Mouse (Mus musculus) thymus, postnatal 36 days (tissue): ENCODE results near the gene Ninj1.
A peak's percentile ranks its signal among the peaks of the same experiment; 100 is the strongest.

Experiments
- DNase-seq, 2 experiments: peaks; one replicate each; pipeline ENCODE4 v3.0.0; 2022; ENCODE audit warnings: mixed read lengths in 2 of 2

Gene Ninj1

GRCm38 (mm10) chr13:49172335-49172734 is 14.9 kb upstream of the Ninj1 start:
- no peak for DNase-seq

DNA sequence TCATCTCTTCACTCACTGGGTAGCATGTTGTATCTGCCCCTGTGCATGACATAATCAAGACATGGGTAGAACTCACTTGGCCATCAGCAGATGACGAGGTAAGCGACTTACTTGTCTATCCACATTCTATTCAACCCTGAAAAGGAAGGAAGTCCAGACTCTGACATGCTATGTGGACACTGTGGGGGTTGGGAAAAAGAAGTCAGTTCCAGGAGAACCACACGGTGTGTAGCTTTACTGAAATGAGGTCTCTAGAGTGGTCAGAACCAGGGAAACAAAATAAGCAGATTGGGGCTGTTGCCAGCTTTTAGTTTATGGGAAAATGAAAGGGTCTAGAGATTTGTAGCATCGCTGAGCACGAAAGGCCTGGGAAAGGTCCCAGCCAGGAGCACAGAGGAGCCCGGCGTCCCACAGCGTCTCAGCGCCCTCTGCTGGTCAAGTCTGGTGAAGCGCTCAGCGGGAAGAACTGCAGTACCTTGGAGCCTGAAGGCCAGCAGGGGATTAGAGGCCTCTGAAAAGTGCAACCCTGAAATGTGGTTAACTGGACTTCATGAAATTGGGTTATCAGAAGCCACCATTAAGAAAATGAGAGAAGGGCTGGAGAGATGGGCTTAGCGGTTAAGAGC is 14.2 kb upstream of the Ninj1 start:
- peak; percentile 73 to 78 for DNase-seq

DNA sequence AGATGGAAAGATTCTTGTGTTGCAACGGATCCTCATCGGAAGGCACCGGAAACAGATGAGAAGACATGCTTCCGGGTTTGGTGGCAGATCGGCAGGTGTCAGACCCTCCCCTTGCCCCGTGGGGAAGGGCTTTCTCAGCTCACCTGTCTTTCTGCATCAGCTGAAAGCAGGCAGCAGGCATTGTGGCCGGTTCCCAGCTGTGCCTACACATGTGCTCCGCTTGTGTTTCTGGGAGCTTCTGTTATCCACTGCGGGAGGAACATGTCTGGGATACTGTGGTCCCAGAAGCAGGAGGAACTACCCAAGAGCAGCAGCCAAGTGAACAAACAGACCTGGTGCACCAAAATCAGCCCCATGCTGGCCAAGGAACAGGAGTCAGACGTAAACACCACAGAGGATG is 11.8 kb upstream of the Ninj1 start:
- no peak for DNase-seq

- DNase-seq: no peak
Observed at GRCm38 (mm10) chr13:49178839-49179585, 8.3 kb upstream of the Ninj1 start.

DNA sequence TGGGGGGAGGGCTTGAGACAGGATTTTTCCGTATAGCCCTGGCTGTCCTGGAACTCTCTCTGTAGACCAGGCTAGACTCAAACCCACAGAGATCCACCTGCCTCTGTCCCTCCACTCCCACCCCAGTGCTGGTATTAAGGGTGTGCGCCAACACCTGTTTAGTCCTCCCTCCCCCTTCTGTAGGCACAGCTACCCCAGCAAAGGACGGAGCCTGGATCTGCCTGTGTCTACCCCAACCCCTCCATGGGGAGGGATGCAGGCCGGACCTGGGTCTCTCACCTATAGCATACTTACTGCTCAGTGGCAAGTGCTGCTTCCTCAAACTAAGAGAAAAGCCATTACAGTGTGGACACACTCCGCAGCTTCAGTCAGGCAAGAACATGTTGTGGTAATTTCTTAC is 7.0 kb upstream of the Ninj1 start:
- no peak for DNase-seq

- no peak for DNase-seq
Observed at GRCm38 (mm10) chr13:49180691-49181090, 6.6 kb upstream of the Ninj1 start.

GRCm38 (mm10) chr13:49181411-49181984 is 5.8 kb upstream of the Ninj1 start:
- DNase-seq: no peak

GRCm38 (mm10) chr13:49183161-49183560 is 4.1 kb upstream of the Ninj1 start:
- no peak for DNase-seq

DNA sequence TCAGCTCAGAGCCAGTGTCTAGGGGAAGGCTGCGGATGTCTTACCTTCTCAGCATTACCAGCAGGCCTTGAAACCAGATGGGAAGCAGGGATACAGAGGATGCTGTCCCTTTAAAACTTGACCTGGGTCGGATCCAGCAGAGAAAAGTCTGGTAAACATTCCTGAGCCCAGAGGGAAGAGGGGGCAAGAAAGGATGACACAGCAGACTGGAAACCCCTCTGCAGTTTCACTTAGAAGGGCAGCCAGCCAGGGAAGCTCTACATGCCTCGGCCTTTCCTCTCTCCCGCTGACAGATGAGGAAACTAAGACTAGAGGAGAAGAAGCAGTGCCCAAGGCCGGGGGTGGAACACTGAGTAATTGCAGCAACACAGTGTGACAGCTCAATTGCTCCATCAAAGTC is 3.6 kb upstream of the Ninj1 start:
- no peak for DNase-seq

DNA sequence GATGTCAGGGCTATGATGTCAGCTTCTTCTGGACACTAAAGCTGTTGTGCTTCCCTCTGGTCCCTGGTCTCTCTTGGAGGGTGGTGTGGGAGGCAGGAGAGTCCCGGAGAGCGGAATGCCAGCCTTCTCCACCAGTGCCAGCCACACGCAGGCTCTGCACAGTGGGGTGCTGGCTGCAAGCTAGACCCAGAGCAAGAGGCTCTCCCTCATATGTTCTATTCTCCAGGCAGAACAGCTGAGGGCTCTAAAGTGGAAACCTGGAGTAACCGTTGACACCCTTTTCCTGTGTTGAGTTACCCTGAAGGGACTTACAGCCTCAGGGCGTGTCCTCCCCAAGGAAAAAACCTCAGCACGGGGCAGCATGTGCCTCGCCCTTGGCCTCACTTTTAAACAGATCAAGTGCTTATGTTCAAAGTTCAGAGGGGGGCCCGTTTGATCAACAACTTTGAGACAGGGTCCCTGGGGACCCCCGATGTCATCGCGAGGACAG is 442 bp upstream of the Ninj1 start:
- DNase-seq: peak in 1 of 2 experiments; percentile 25

GRCm38 (mm10) chr13:49188219-49188965 is 1.1 kb downstream of the Ninj1 start:
- no peak for DNase-seq

DNA sequence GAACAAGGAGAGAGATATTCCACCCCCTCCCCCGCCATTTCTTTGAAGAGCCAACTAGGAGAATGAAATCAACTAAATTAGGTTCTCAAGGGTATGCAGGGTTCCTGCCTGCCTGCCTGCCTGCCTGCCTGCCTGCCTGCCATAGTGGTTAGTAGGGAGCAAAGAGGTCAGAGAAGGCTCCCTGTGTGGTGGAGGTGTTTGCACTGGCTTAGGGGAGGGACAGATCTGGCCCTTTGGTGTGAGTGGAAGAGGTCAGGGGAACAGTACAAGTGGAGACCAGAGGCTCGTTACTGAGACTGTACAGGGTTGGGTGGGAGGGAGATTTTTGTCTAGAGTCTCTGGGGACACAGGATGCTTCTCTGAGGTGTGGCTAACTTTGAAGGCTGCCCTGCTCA is 1.7 kb downstream of the Ninj1 start:
- DNase-seq: no peak

GRCm38 (mm10) chr13:49189970-49190870 is 2.9 kb downstream of the Ninj1 start:
- no peak for DNase-seq

DNA sequence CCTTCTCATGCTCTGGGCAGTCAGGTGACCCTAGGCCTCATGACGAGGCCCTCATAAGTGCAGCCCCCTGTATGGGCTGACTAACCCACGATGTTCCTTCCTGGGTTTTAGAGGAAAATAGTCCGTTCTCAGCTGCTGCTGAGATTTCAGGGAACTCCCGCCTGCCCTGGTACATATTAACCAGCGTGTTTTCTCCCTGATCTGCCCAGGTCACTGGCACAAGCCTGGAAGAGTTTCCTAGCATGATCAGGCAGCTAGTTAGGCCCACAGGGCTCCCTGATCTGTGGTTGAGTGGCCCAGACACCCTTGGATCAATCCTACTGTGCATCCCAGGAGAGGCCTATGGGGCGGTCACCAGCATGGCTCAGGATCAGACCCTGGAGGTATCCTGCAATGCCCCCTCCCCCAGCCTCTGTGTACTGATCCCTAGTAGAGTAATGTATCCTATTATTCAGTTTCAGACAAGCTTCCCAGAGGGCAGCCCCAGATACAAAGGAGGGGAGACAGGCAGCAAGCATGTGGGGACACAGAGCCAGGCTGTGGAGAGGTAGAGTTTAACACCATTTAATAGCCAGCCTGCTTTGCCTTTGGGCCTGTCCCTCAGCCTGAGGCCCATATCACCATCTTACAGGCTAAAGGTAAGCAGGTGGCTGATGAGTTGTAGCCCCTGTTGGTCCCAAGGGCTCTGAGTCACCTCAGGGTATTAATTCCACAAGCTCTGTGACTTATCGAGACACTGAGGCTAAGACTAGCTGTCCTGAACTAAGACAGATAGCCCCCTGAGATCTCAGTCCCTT is 3.8 kb downstream of the Ninj1 start:
- DNase-seq: no peak

DNA sequence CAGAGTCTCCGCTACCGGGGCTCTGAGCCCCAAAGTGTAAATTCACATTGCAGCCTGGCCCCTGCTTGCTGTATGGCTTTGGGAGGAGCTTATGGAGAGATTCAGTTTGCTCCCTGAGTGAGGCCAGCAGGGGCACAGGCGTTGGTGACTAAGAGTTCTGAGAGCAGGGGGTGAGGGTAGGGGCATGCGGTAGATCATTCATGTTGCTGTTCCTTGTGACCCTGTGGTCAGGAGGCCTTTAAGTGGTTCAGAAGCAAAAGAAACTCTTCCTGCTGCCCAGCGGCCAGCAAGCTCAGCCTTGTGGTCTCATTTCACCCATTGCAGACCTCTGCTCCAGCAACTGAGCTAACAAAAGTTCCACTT is 4.4 kb downstream of the Ninj1 start:
- DNase-seq: no peak

- no peak for DNase-seq
Observed at GRCm38 (mm10) chr13:49192156-49192855, 5.0 kb downstream of the Ninj1 start.

DNA sequence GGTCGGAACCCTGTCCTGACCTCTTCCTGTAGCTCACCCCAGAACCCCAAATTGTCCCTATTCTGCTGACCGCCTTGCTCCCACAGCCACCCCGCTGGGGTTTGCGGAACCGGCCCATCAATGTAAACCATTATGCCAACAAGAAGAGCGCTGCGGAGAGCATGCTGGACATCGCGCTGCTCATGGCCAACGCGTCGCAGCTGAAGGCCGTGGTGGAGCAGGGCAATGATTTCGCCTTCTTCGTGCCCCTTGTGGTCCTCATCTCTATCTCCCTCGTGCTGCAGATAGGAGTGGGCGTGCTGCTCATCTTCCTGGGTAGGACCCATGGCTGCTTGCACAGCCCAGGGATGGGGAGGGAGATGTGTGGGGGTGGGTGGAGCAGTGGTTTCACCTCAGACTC is 6.4 kb downstream of the Ninj1 start:
- DNase-seq: no peak

- DNase-seq: no peak
Observed at GRCm38 (mm10) chr13:49194811-49195210, 7.5 kb downstream of the Ninj1 start.

- DNase-seq: no peak
Observed at GRCm38 (mm10) chr13:49195651-49196050, 8.4 kb downstream of the Ninj1 start.

- DNase-seq: no peak
Observed at GRCm38 (mm10) chr13:49196211-49196610, 8.9 kb downstream of the Ninj1 start.

DNA sequence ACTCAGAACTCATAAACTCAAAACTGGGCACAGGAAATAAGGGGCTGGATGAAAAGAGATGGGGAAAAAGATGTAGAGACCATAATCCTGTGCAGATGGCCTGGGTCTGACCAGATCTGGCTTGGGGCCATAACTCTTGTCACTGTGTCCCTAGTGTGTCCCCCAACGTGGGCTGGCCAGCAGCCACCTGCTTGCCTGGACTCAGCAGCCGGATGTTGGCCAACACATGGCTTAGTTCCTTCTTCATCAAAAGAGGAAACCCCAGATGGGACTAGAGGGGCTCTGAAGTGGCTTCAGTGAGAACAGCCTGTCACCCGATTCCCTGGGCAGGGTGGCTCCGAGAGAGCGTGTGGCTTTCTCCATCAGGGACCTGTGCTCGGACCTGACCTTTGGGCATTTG is 9.5 kb downstream of the Ninj1 start:
- no peak for DNase-seq
